Mouse (Mus musculus): ENCODE measurements around the gene Nbl1. TPM values are rescaled to one million over a fixed set of nuclear protein-coding genes. Genes with fewer than 3 reads are reported as not detected.

Gene Nbl1
- total RNA-seq (2021): 10 to 100 TPM; 62.4 to 84.3 TPM
- long read RNA-seq, experiment 1, transcript Nbl1-201 (4 exons, 1,793 nt): major isoform, 61 of 94 reads
- long read RNA-seq, experiment 1, partial matches to known transcripts: 1 of 94 reads
- long read RNA-seq, experiment 1, other reads (novel, unspliced or antisense): 32 of 94 reads
- long read RNA-seq, experiment 2, transcript Nbl1-201 (4 exons, 1,793 nt): major isoform, 50 of 74 reads
- long read RNA-seq, experiment 2, partial matches to known transcripts: 0 of 74 reads
- long read RNA-seq, experiment 2, other reads (novel, unspliced or antisense): 24 of 74 reads

DNA sequence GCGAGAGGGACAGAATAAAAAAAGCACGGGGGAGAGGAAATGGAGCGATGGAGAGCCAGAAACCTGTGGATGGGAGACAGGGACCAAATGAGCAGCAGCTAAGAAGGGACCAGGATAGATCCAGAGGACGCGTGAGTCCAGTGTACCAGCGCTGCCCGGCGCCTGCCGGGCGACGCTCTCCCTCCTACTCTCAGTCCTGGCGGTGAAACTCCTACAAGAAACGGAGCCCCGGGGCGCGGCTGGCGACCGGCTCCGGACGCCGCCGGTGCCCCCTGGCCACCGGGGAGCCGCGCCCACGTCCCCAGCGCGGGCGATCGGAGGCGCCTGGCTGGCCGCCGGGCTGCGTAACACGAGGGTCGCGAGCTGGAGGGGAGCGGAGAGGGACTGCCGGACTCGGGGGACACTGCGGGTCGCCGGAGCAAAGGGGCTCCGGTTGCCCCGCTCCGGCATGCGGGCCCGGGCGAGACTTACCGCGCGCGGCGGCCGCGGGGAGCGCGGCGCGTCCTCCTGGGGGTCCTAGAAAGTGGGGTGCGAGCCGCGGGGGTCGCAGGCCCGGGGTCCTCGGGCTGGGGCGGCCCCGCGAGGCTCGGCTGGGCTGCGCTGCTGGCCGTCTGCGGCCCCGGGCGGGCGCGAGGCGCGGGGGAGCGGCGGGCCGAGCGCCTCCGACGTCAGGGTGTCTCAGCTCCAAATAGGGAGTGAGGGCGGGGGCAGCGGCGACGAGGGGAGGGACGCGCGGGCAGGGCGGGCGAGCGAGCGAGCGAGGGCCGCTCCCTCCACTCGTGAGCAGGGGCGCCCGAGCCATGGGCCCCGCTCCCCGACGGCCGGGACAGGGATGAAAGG is at the start of gene Nbl1:
Gene Nbl1 (minus strand): TSS at position 638 of the 840 bp plus-strand sequence.
- DNase-seq (ENCODE audit: extremely low spot score in 1 of 2, low spot score in 2 of 2): peak in 1 of 2 experiments; percentile 52
- intact Hi-C loops (cut with DNase I): loop anchor here (2.0 kb wide), 1 partner anchor 38 kb away; the partner anchor contains the start of gene Minos1
- H3K27ac ChIP-seq: peak within 1 kb of the TSS; percentile 70
- peak within 1 kb of the TSS; percentile 57 for H3K4me3 ChIP-seq
- TF ChIP-seq CTCF (IDR thresholded peaks at IDR 0.05): no peak; the same call in 1 of the 2 replicates

DNA sequence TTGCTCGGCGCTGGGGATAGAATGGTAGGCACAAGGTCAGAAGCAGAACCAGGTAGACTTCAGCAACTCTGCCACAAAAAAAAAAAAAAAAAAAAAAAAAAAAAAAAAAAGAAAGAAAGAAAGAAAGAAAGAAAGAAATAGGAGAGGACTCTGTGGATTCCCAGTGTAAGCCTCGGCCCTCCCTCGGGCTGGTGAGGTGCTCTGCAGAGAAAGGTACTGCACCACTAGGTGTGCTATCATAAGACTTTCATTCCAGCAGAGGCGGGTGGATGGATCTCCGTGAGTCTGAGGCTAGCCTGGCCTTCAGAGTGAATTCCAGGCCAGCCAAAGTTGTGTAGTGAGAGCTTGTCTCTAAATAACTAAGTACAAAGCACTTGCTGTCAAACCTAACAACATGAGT is 49.0 kb upstream of the Nbl1 start:
- no peak; the same call in 1 of the 2 replicates for TF ChIP-seq CTCF (IDR thresholded peaks at IDR 0.05)
- intact Hi-C loops (cut with DNase I): no loop called here

DNA sequence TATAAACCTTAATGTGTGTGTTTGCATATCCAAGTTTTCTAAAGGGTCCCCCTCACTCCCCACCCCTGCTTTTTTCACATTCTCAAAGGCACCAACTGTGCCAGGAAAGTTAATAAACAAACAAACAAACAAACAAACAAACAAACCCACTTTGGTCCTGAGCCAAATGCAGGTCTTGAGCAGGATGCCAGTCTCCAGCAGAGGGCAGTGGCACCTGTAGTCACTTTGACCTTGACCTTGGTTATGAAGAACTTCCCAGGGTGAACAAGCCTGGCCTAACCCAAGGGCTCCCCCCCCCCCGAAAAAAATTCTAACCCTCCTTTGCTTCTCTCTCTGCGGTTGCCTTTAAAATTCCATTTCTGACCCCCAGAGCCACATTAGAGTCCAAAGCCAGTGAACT is 47.5 kb upstream of the Nbl1 start:
- DNase-seq (ENCODE audit: extremely low spot score in 1 of 2, low spot score in 2 of 2): no peak
- H3K27ac ChIP-seq: no peak overlapping the region
- TF ChIP-seq CTCF (IDR thresholded peaks at IDR 0.05): peak; percentile 4
- no peak overlapping the region for H3K4me3 ChIP-seq
- intact Hi-C loops (cut with DNase I): no loop called here

More for the DNA sequence above, 49.0 kb upstream of the Nbl1 start:
- H3K4me3 ChIP-seq: no peak overlapping the region
- no peak for DNase-seq (ENCODE audit: extremely low spot score in 1 of 2, low spot score in 2 of 2)
- H3K27ac ChIP-seq: no peak overlapping the region

DNA sequence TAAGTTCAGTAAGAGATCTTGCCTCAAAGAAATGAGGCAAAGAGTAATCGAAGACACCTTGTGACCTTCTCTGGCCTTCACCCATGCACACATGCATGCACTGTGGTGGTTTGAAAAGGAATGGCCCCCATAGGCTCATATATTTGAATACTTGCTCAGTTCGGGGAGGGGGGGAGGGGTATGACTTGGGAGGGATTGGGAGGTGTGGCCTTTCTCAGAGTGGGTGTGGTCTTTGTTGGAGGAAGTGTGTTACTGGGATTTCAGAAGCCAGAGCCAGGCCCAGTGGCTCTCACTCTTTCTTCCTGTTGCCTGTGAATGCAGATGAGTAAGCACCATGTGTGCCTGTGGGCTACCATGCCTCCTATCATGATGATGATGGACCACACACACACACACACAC is 43.2 kb upstream of the Nbl1 start:
- no peak for DNase-seq (ENCODE audit: extremely low spot score in 1 of 2, low spot score in 2 of 2)
- intact Hi-C loops (cut with DNase I): no loop called here
- Histone ChIP-seq H3K4me3 (no peak overlapping the region), H3K27ac (no peak overlapping the region)
- TF ChIP-seq CTCF (IDR thresholded peaks at IDR 0.05): no peak

DNA sequence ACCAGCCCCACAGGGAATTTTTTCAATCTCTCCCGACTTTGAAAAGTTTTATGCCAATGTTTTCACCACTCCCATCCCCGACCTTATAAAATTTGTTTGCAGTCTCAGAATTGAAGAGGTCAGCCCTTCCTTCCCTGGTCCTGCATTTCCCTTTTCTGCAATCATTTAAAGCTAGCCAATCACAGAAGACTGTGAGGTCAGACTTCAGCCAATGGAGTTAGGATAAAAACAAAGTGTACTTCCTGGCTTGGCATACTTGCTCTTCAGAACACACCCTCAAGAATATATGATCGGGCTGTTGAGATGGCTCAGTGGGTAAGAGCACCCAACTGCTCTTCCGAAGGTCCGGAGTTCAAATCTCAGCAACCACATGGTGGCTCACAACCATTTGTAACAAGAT is 40.3 kb upstream of the Nbl1 start:
- intact Hi-C loops (cut with DNase I): no loop called here
- TF ChIP-seq CTCF (IDR thresholded peaks at IDR 0.05): no peak
- Histone ChIP-seq H3K4me3 (no peak overlapping the region), H3K27ac (no peak overlapping the region)
- DNase-seq (ENCODE audit: extremely low spot score in 1 of 2, low spot score in 2 of 2): no peak

DNA sequence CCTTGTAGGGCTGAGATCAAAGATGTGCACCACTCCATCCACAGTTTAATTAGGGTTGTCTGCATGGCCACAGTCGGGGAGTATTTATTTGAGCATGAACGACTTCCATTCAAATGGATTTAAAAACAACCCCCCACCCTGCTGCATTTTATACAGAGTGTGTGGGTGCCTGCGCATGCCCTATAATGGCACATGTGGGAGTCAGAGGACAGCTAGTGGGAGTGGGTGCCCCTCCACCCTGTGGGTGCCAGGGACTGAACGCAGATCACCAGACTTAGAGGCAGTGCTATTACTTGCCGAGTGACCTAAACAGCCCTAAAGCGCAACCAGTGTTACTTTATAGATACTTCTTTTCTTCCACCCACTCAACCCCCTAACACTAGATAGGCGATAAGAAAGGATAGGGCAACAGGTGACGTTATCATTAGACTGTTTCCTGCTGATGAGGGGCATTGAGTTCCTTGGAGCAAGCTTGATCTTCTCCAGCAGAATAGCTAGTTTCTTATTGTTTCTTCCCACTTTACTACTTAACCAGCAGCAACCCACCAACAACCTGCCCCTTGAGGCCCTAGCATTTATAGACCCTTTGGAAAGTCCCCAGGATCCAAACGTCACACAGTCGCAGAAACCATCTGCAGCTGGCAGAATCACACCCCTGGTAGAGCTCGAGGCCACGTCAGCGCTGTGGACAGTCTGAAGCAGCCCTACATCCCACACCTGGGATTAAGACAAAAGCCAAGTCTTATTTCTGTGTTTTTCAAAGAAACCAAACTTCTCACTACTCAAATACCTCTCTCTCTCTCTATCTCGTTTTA is 39.3 kb upstream of the Nbl1 start:
- Histone ChIP-seq H3K27ac (peak overlapping the region; percentile 33; the same call in 1 of the 2 replicates), H3K4me3 (peak overlapping the region; percentile 95)
- DNase-seq (ENCODE audit: extremely low spot score in 1 of 2, low spot score in 2 of 2): no peak
- intact Hi-C loops (cut with DNase I): loop anchor here (1.0 to 2.0 kb wide), 2 partner anchors 39 to 60 kb away; partner anchors contain the start of genes Capzb and Nbl1
- TF ChIP-seq CTCF (IDR thresholded peaks at IDR 0.05): no peak

DNA sequence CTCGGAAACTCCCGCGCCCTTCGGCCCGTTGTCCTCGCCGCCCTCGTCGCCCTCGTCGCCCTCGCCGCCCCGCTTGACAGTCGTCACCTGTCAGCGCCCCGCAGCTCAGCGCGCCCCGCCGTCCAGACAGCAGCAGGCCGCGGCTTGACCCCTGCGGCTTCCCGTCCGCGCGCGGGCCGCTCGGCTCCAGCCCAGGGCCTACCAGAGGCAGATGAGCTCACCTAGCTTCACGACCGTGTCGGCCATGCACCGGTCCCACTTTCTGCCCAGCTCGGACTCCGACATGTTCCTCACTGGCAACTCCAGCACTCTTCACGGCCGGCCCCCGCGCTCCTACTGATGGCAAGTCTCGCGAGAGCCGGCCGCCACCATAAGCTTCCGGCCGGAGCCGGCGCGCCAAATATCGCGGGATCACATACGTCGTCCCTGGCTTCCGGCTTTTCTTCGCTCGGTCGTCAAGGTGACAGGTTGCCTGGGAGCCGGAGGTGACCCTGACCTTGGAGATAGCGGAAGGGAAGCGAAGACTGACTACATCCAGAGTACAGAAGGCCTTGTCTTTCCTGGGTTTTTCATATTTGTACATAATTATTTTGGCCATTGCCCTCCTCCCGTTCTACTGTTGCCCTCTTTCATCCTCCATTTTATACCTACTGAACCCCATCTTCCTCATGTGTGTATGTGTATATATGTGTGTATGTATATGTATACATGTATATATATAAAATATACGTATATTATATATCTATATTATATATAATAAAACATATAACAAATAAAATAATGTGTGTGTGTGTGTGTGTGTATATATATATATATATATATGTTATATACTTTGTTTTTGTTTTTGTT is 38.1 kb upstream of the Nbl1 start, which contains the start of gene Minos1:
Gene Minos1 (minus strand): TSS at position 413 of the 849 bp plus-strand sequence.
- DNase-seq (ENCODE audit: extremely low spot score in 1 of 2, low spot score in 2 of 2): peak; percentile 96 to 97
- peak within 1 kb of the TSS; percentile 98 for H3K27ac ChIP-seq
- peak within 1 kb of the TSS; percentile 95 for H3K4me3 ChIP-seq
- no peak for TF ChIP-seq CTCF (IDR thresholded peaks at IDR 0.05)
- intact Hi-C loops (cut with DNase I): loop anchor here (1.0 to 2.0 kb wide), 2 partner anchors 38 to 61 kb away; partner anchors contain the start of genes Capzb and Nbl1

DNA sequence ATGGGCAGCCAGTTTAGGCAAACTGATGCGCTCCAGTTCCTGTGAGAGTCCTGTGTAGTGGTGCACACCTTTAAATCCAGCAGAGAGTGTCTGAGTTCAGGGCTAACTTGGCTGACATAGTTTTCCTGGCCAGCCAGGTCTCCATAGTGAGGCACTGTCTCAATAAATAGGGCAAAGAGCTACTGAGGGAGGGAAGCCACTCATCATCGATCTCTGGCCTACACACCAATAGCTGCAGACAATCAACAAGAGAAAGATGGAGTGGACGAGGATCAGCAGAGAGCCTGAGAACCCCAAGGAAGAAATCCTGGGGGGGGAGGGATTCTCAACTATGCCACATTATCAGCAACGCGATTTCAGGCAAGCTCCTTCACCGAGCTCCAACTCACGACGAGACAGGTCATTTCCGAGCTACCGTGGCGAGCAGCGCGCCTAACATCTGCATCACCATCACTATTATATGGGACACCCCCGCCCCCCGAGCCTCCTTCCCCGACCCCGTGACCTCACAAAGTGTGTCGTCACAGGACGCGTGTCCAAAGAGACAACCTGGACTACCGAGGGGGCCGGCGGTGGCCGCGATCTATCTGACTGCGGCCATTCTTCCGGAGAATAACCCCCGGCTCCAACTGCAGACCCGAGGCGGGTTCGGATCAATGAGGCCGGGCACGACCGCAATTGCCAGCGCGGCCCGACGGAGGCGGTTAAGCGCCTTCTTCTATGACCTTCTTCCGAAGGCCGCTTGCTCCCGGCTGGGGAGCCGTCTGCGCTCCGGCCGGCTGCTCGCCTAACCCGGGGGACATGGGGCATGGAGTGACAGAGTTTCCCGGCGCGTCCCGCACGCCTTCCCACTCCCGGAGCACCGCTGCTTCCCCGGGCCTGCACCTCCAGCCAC is 37.3 kb upstream of the Nbl1 start:
- peak overlapping the region; percentile 98 for H3K27ac ChIP-seq
- DNase-seq (ENCODE audit: extremely low spot score in 1 of 2, low spot score in 2 of 2): peak; percentile 26 to 29
- intact Hi-C loops (cut with DNase I): loop anchor here (2.0 kb wide), 1 partner anchor 37 kb away; the partner anchor contains the start of gene Nbl1
- peak overlapping the region; percentile 95 for H3K4me3 ChIP-seq
- no peak for TF ChIP-seq CTCF (IDR thresholded peaks at IDR 0.05)

DNA sequence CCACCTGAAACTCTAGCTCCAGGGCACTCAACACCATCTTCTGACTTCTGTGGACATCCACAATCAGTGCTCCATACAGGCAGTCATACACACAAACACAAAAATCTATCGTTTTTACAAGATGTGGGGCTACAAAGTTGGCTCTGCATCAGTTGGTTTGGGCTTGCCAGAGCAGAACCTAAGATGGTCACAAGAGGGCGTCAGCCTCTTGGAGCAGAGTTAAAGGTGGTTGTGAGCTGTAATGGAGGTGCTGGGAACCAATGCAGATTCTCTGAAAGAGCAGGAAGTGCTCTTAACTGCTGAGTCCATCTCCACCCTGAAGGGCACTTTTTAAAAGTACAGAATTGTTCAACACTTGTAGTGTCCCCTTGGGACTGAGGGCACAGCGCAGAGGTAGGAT is 33.7 kb upstream of the Nbl1 start:
- H3K27ac ChIP-seq: no peak overlapping the region
- TF ChIP-seq CTCF (IDR thresholded peaks at IDR 0.05): peak; percentile 22
- intact Hi-C loops (cut with DNase I): no loop called here
- no peak for DNase-seq (ENCODE audit: extremely low spot score in 1 of 2, low spot score in 2 of 2)
- H3K4me3 ChIP-seq: no peak overlapping the region

DNA sequence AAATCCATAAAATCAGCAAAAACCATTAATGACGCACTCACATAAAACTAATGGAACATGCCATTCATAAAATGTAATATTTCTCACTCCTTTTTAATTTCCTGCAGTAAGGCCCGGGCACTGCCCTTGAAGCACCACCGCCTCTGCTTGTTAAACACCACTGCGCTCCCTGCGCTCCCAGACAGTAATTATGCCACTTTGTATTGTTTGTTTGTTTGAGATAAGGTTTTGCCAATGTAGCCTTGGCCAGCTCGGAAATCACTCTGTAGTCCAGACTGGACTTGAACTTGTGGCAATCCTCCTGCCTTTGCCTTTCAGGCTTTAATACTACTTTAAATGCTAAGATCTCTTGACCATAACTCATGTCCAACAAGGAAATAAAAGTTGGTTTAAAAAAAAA is 32.1 kb upstream of the Nbl1 start:
- no peak for DNase-seq (ENCODE audit: extremely low spot score in 1 of 2, low spot score in 2 of 2)
- TF ChIP-seq CTCF (IDR thresholded peaks at IDR 0.05): no peak
- H3K4me3 ChIP-seq: no peak overlapping the region
- no peak overlapping the region for H3K27ac ChIP-seq
- intact Hi-C loops (cut with DNase I): no loop called here
